Mouse (Mus musculus) brain, embryonic 14.5 days (tissue): Measurements from ENCODE around the gene Spty2d1. TPM values are rescaled to one million over a fixed set of nuclear protein-coding genes. Genes with fewer than 3 reads are reported as not detected.

ENCODE experiments used
- DNase-seq: peaks from one replicate; pipeline ENCODE4 v3.0.0-alpha.2; 2011; ENCODE audit warnings: low read depth
- CTCF ChIP-seq: fragments of 200-500 bp; IDR thresholded peaks from 2 replicates; pipeline ENCODE4 v1.5.1; 2012; ENCODE audit warnings: inconsistent platforms, mild to moderate bottlenecking, moderate library complexity, borderline replicate concordance; ENCODE audit not compliant: insufficient read depth, insufficient read length; ENCODE audit errors: extremely low read depth
- POLR2A ChIP-seq: fragments of 200-500 bp; IDR thresholded peaks from 2 replicates; pipeline ENCODE4 v1.6.1; 2012; ENCODE audit warnings: mild to moderate bottlenecking, inconsistent platforms, borderline replicate concordance; ENCODE audit not compliant: poor library complexity, insufficient read depth, insufficient read length, severe bottlenecking; ENCODE audit errors: extremely low read depth
- polyA plus RNA-seq: library from polyadenylated mRNA; depleted of rRNA; stranded (reverse); fragments of >200 nt; gene quantifications from 2 replicates; pipeline ENCODE4 v1.2.3, GENCODE M21; 2012; rRNA removed

Spty2d1 gene
- polyA plus RNA-seq, 1 experiment: 6.2 TPM

DNA sequence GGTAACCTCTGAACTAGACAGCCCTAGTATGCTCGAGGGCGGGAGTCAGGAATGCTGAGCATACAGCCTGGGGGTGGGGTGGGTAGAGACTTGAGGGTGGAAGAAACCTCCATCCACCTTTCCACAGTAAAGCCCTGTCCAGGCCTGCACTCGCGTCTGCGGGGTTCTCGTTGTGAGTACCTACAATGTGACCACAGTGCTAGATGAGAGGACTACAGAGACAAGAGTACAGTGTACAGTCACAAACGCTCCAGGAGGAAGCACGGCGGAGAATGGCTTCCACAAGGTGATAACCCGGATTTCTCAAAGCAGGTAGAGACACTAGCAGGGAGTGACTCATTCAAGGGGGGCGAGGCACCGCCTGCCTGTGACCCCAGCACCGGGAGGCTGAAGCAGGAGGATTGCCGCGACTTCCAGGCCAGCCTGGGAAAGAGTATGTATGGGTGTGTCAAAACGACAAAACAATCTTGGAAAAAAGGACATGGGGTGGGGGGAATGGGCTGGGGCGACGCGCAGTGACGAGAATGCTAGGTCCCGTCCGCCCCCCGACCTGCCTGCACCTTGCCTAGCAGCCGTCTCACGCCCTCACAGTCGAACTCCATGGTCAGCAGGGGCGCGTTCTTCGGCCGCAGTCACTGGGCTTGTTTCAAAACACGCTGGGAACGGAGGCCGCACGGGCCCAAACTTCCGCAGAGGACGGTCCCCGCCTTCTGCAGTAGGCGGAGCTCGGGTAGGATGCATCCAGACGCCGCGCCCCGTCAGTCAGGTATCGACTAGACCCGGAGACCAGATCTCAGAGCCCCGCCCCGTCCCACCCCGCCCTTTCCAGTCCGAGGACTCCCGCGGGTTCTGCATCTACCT lies 50.1 kb downstream of the Spty2d1 start, which contains the start of gene Uevld:
Uevld (minus strand) TSS at position 697 of the 861 bp plus-strand sequence.
- TF ChIP-seq POLR2A (peak; percentile 12; the same call in 1 of the 2 replicates), CTCF (no peak)

More for the DNA sequence above, 50.1 kb downstream of the Spty2d1 start, which contains the start of gene Uevld:
- peak; percentile 96 for DNase-seq

Other genes with a start within 250 kb of the Spty2d1 start
- gene Hps5, start 212.3 kb downstream of the Spty2d1 start, polyA plus RNA-seq: 22.6 and 24.6 TPM in 2 replicates
- gene Gtf2h1, start 212.3 kb downstream of the Spty2d1 start, polyA plus RNA-seq: 28.7 and 29.0 TPM in 2 replicates
- gene Ldha, start 166.9 kb downstream of the Spty2d1 start, polyA plus RNA-seq: 286 and 288 TPM in 2 replicates
- gene Ldhc, start 147.2 kb downstream of the Spty2d1 start, polyA plus RNA-seq: 0.16 and 0.20 TPM in 2 replicates
- gene Tsg101, start 88.4 kb downstream of the Spty2d1 start, polyA plus RNA-seq: 150 and 162 TPM in 2 replicates
- gene Uevld, start 49.9 kb downstream of the Spty2d1 start, polyA plus RNA-seq: 6.5 and 7.5 TPM in 2 replicates
- gene Gm9999, start 24.8 kb downstream of the Spty2d1 start, polyA plus RNA-seq: not detected in 2 replicates
- gene Tmem86a, start 42.2 kb upstream of the Spty2d1 start, polyA plus RNA-seq: 17.4 and 22.6 TPM in 2 replicates
- 166 and 218 TPM in 2 replicates for gene Ptpn5, start 125.3 kb upstream of the Spty2d1 start, polyA plus RNA-seq
- not detected in 2 replicates for gene Mrgpra6, start 196.5 kb upstream of the Spty2d1 start, polyA plus RNA-seq
- gene Mrgpra9, start 244.4 kb upstream of the Spty2d1 start, polyA plus RNA-seq: not detected in 2 replicates